Mouse (Mus musculus): ENCODE results near the gene Cdkal1.
A peak's percentile ranks its signal among the peaks of the same experiment; 100 is the strongest.

Cdkal1 gene

GRCm38 (mm10) chr13:29766377-29766776, 89.1 kb downstream of the Cdkal1 start:
- DNase-seq (ENCODE audit: low spot score): no peak

DNA sequence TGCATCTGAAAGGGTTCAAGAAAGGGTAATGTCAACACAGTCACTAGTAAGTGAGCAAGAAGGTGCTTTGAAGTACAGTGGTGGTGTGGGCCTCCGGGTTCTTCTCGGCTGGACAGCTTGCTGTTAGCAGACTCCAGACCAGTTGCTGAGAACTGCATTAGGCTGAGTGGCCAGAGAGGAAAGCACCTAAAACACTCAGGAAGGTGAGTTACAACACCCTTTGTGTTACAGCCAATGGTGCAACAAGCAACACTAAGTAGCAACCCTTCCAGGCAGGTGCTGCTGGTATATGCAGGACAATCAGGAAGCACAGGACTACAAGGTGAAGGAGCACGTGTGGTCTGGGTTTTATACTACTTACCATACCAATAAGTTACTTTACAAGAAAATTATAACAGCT, 90.2 kb downstream of the Cdkal1 start:
- DNase-seq (ENCODE audit: low spot score): no peak

GRCm38 (mm10) chr13:29759691-29760467, 95.6 kb downstream of the Cdkal1 start:
- DNase-seq (ENCODE audit: low spot score): no peak

GRCm38 (mm10) chr13:29756052-29756451, 99.4 kb downstream of the Cdkal1 start:
- DNase-seq (ENCODE audit: low spot score): peak; percentile 22

DNA sequence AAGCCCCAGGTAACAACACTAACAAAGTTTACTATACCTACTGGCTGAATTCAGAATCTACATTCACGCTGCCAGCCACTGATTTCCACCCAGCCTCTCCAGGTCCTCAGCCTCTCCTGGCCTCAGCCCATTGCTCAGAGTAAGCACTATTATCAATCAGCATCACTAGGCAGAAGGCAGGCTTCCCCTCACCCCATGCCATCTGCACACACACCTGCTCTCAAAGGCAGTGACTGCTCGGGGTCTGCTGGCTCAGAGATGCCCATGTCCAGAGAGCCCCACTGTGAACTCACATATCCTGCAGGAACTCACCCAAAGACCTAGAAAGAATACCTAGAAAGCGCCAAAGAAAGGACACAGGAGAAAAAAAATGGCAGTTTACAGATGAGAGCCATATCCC, 102.2 kb downstream of the Cdkal1 start:
- no peak for DNase-seq (ENCODE audit: low spot score)

- DNase-seq (ENCODE audit: low spot score): no peak
Measured at GRCm38 (mm10) chr13:29752061-29752460, 103.4 kb downstream of the Cdkal1 start.

- no peak for DNase-seq (ENCODE audit: low spot score)
Measured at GRCm38 (mm10) chr13:29751201-29751600, 104.3 kb downstream of the Cdkal1 start.

DNA sequence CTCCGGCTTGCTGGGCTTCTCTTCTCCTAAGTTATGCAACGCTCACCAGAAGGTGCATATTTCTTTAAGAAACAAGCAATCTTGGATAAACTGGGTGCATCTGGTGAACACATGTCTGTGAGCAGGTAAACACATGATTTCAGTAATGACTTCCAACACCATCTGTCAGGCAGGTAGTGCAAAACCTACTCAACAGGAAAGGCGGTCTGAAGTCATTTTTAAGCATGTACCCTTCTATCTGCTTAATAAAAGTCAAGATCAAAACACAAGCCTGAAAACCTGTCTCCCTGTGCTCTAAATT, 108.2 kb downstream of the Cdkal1 start:
- no peak for DNase-seq (ENCODE audit: low spot score)

- no peak for DNase-seq (ENCODE audit: low spot score)
Measured at GRCm38 (mm10) chr13:29746501-29747346, 108.8 kb downstream of the Cdkal1 start.

- no peak for DNase-seq (ENCODE audit: low spot score)
Measured at GRCm38 (mm10) chr13:29745073-29745472, 110.4 kb downstream of the Cdkal1 start.

- no peak for DNase-seq (ENCODE audit: low spot score)
Measured at GRCm38 (mm10) chr13:29744188-29744587, 111.3 kb downstream of the Cdkal1 start.

DNA sequence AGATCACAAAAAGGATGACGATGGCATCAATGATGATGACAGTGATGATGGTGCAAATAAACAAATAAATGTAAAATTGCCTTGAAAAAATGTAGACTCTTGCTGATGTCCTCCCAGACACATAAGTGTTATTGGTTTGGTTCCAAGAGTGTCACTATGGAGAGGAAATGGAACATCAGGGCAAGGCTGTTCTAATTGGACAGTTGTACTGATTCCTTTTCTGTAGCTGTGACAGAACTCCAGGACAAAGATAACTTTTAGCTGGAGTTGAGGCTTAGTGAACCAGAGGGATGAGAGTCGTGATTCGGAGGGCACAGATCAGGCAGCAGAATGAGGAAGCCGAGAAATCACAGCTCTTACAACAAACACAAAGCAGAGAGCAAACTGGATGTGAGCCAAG, 111.7 kb downstream of the Cdkal1 start:
- DNase-seq (ENCODE audit: low spot score): no peak

DNA sequence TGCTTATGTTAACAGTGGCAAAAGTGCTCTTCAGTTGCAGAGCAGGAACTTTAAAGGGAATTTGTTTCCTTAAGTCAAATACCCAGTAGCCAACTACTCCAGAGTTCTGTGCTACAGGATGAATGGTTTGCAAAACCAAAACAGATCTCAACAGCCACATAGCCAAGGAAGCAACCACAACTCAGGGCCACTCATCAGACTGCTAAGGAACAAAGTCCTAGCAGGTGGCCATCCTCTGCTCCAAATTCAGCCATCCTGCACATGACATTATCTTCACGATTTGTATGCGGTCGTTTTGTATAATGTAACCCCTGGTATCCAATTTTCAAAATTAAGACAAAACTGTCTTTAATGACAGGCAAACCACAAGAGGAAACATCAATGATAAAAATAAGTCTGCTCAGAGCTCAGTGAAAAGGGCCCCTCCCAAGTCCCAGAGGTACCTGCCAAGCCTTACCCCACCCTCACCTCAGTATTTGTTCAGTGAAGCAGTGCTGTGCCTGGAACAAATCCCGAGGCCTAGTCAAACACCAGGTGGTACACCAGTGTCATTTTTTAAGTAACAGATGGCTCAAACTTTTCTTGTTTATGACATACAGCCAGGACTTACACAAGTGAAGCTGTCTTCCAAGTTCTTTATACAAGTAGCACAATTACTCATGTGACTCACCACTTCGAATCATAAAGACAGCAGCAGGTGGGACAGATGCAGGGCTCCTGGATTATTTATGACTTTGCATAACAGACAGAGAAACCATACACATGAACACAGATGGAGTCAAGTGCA, 117.6 kb downstream of the Cdkal1 start:
- DNase-seq (ENCODE audit: low spot score): no peak

DNA sequence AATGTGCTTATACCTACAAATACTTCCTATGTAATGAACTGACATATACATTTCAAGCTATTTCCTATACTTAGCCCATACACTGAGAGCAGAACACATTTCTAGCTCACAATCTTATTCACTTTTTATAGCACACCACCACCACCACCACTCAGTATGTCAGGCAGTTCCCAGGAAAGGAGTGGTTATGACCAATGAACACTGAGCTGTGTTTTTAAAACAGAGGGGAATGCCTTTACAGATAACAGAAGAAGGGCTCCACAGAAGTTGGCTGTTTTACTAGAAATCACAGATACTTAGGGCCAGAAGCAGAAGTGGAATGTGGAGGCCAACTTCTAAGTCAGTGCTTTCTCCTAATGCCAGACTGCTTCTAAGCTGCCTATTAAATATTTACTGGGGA, 121.0 kb downstream of the Cdkal1 start:
- DNase-seq (ENCODE audit: low spot score): no peak

DNA sequence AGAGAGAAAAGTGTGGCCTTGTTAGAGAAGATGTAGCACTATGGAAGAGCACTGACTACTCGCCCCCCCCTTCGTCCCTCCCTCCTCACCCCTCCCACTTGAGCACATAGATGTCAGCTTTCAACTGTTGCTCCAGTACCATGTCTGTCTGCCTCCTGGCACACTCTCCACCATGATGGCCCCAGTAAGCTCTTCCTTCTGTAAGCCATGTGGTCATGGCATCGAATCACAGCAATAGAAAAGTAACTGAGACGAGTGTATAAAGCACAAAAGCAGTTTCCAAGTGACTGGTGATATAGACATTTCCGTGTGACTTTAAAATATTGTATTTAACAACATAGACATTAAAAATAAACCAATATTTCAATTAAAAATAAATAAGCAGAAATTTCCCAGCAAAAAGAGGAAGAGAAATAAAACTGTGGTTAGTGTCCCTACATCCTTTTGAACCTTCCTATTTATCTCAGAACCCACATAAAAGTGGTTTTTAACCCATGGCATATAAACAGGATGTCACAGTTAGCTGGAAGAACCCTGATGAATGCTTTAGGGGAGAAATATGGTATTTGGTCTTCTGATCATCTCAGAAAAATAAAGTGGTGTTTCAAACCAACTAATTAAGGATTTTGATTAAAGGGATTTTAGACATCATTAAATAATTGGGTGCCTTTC, 129.2 kb downstream of the Cdkal1 start:
- no peak for DNase-seq (ENCODE audit: low spot score)

- DNase-seq (ENCODE audit: low spot score): no peak
Measured at GRCm38 (mm10) chr13:29724855-29725254, 130.6 kb downstream of the Cdkal1 start.

- DNase-seq (ENCODE audit: low spot score): no peak
Measured at GRCm38 (mm10) chr13:29723150-29723549, 132.3 kb downstream of the Cdkal1 start.

DNA sequence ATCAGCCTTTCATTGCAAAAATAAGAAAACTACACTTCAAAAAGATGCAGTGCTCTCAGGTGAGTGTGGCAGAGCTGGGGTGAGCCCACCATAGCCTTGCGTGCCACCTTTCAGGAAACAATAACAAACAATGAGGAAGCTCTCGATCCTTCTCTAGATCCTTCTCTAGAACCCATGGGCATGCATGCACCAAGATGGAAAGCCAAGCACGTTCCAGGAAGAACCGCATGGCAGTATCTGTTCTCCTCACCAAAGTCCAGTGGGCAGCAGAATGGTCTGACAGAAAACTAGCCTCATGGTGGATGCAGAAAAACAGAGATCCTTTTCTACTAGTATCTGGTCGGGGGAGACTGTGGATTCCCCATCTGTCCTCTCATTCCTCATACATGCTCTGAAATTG, 134.3 kb downstream of the Cdkal1 start:
- DNase-seq (ENCODE audit: low spot score): no peak

DNA sequence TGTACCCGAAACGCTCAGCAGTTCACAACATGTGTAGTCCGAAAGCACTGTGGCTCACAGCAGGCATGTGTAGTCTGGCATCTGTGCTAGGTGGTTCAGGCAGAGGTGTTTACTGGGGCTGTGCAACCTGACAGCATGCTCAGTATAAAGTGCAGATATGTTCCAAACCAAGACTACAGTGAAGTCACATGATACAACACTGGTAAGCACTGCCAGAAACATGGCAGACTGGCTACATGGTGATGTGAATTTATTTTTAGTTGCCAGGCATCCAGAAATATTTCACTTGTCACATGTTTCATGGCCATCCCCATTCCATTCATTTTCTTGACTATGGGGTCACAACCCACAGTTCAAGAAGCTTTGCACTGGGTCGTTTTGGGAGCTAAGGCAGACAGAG, 138.9 kb downstream of the Cdkal1 start:
- no peak for DNase-seq (ENCODE audit: low spot score)

GRCm38 (mm10) chr13:29715241-29715841, 140.1 kb downstream of the Cdkal1 start:
- DNase-seq (ENCODE audit: low spot score): no peak

GRCm38 (mm10) chr13:29707620-29708019, 147.9 kb downstream of the Cdkal1 start:
- no peak for DNase-seq (ENCODE audit: low spot score)

- no peak for DNase-seq (ENCODE audit: low spot score)
Measured at GRCm38 (mm10) chr13:29701400-29701799, 154.1 kb downstream of the Cdkal1 start.

All from T-cell, adult 2 months (primary cell).